Mouse (Mus musculus): ENCODE measurements at regions not wholly inside any gene's neighbourhood (a gene's known extent, or its start where the extent isn't known, plus 50 kb on each side); places are given as distances from the start of the nearest gene placed in this dataset.

- Histone ChIP-seq H3ac (ENCODE audit: control insufficient read depth, insufficient read length, low read depth) (no peak overlapping the region), H3K36me3 (ENCODE audit: control insufficient read depth, insufficient read depth) (peaks cover 4% of the 10 kb centered on the region), H3K27me3 (ENCODE audit: control insufficient read depth, insufficient read depth, insufficient read length) (no peaks in the 10 kb centered on the region), H3K79me3 (ENCODE audit: low read depth) (peaks cover 53% of the 10 kb centered on the region), H3K79me2 (ENCODE audit: control insufficient read depth, insufficient read depth) (peaks cover 99% of the 10 kb centered on the region), H3K4me3 (ENCODE audit: insufficient read depth, poor library complexity, severe bottlenecking) (no peak overlapping the region)
- TF ChIP-seq MAX (IDR thresholded peaks at IDR 0.05) = no peak
- TF ChIP-seq FOSL1 (IDR thresholded peaks at IDR 0.05; ENCODE audit: insufficient read depth, low read length, poor library complexity, severe bottlenecking) = no peak
- TF ChIP-seq MYOG (IDR thresholded peaks at IDR 0.05; ENCODE audit: control insufficient read depth, extremely low read depth, insufficient read length) = no peak
- TF ChIP-seq CEBPB (IDR thresholded peaks at IDR 0.05; ENCODE audit: low read depth) = no peak
- no peak for TF ChIP-seq MYOD1 (IDR thresholded peaks at IDR 0.05; ENCODE audit: control insufficient read depth, insufficient read length, low read depth)
- TF ChIP-seq CTCF (IDR thresholded peaks at IDR 0.05; ENCODE audit: control insufficient read depth, insufficient read depth, insufficient read length) = no peak
- TF ChIP-seq USF1 (IDR thresholded peaks at IDR 0.05; ENCODE audit: low read depth) = no peak
Observed at GRCm38 (mm10) chr2:128386846-128387621, 204.0 kb upstream of the Spdye4c start.

DNA sequence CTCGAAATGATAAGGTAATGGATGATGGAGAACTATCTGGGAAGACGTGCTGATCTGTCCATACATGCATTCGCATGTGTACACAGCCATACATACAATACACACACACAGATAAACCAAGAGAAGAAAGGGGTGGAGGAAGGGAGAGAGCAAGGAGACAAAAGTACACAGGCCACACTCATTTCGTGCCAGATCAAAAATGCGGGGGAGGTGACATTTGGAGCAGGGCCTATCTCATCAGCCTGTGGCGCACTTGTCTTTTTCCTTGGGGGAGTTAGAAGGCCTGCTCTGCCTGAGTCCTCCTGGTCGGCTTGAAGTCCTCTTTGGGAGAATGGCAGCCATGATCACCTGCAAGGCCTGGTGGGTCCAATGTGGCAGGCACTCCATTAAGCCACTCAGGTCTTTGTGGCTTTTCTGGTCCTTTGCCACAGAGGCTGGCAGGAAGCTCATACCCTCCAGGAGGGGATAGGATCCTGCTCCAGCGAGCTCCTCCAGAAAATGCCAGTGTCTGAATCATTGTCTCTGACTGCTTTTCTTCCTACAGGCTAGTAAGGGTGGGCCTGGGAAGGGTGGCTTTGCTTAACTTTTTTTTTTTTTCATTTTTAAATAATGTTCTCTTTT lies 203.0 kb upstream of the Spdye4c start:
- Histone ChIP-seq H3K79me3 (ENCODE audit: low read depth) (peaks cover 55% of the 10 kb centered on the region), H3ac (ENCODE audit: control insufficient read depth, insufficient read length, low read depth) (no peak overlapping the region), H3K79me2 (ENCODE audit: control insufficient read depth, insufficient read depth) (peaks cover 99% of the 10 kb centered on the region), H3K27me3 (ENCODE audit: control insufficient read depth, insufficient read depth, insufficient read length) (no peaks in the 10 kb centered on the region), H3K4me3 (ENCODE audit: insufficient read depth, poor library complexity, severe bottlenecking) (no peak overlapping the region), H3K36me3 (ENCODE audit: control insufficient read depth, insufficient read depth) (peaks cover 4% of the 10 kb centered on the region)
- TF ChIP-seq FOSL1 (IDR thresholded peaks at IDR 0.05; ENCODE audit: insufficient read depth, low read length, poor library complexity, severe bottlenecking) (no peak), MAX (IDR thresholded peaks at IDR 0.05) (no peak), CTCF (IDR thresholded peaks at IDR 0.05; ENCODE audit: control insufficient read depth, insufficient read depth, insufficient read length) (no peak), USF1 (IDR thresholded peaks at IDR 0.05; ENCODE audit: low read depth) (no peak), MYOG (IDR thresholded peaks at IDR 0.05; ENCODE audit: control insufficient read depth, extremely low read depth, insufficient read length) (no peak), MYOD1 (IDR thresholded peaks at IDR 0.05; ENCODE audit: control insufficient read depth, insufficient read length, low read depth) (no peak), CEBPB (IDR thresholded peaks at IDR 0.05; ENCODE audit: low read depth) (no peak)

DNA sequence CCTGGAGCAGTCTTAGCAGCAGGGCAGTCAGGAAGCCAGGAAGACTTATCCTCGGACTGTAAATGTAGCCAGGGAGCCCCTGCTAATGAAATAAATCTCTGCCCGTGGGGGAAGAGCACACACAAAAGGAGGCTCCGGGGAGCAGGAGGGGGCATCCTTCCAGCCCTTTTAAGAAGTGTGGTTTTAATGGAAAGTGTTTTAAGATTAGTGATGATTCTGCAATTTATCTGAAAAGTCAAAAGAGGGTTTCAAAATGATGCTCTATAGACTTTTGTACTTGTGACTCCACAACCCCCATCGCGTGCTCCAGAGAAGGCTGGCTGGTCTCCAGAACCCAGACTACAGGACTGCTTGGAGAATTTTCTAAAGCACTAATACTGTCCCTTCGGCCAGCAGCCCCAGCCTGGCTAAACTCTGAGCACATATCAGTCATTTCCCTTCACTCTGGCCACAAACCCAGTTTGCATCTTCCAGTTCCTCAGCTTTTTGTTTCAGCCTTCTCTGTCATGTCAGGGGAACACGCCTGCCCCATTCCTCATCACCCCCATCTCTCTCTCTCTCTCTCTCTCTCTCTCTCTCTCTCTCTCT lies 202.0 kb upstream of the Spdye4c start:
- H3K4me3 ChIP-seq (ENCODE audit: insufficient read depth, poor library complexity, severe bottlenecking) = no peak overlapping the region
- TF ChIP-seq MYOD1 (IDR thresholded peaks at IDR 0.05; ENCODE audit: control insufficient read depth, insufficient read length, low read depth) (no peak), FOSL1 (IDR thresholded peaks at IDR 0.05; ENCODE audit: insufficient read depth, low read length, poor library complexity, severe bottlenecking) (no peak), MYOG (IDR thresholded peaks at IDR 0.05; ENCODE audit: control insufficient read depth, extremely low read depth, insufficient read length) (no peak), CTCF (IDR thresholded peaks at IDR 0.05; ENCODE audit: control insufficient read depth, insufficient read depth, insufficient read length) (no peak), MAX (IDR thresholded peaks at IDR 0.05) (no peak), USF1 (IDR thresholded peaks at IDR 0.05; ENCODE audit: low read depth) (no peak), CEBPB (IDR thresholded peaks at IDR 0.05; ENCODE audit: low read depth) (no peak)
- no peak overlapping the region for H3ac ChIP-seq (ENCODE audit: control insufficient read depth, insufficient read length, low read depth)
- H3K27me3 ChIP-seq (ENCODE audit: control insufficient read depth, insufficient read depth, insufficient read length) = no peaks in the 10 kb centered on the region
- H3K36me3 ChIP-seq (ENCODE audit: control insufficient read depth, insufficient read depth) = peaks cover 4% of the 10 kb centered on the region
- H3K79me2 ChIP-seq (ENCODE audit: control insufficient read depth, insufficient read depth) = peaks cover 99% of the 10 kb centered on the region
- peaks cover 61% of the 10 kb centered on the region for H3K79me3 ChIP-seq (ENCODE audit: low read depth)

GRCm38 (mm10) chr2:128392344-128392743 lies 198.7 kb upstream of the Spdye4c start:
- H3K79me3 ChIP-seq (ENCODE audit: low read depth) = peaks cover 63% of the 10 kb centered on the region
- no peak overlapping the region for H3ac ChIP-seq (ENCODE audit: control insufficient read depth, insufficient read length, low read depth)
- H3K79me2 ChIP-seq (ENCODE audit: control insufficient read depth, insufficient read depth) = peaks cover 93% of the 10 kb centered on the region
- H3K4me3 ChIP-seq (ENCODE audit: insufficient read depth, poor library complexity, severe bottlenecking) = no peak overlapping the region
- TF ChIP-seq CTCF (IDR thresholded peaks at IDR 0.05; ENCODE audit: control insufficient read depth, insufficient read depth, insufficient read length) (no peak), FOSL1 (IDR thresholded peaks at IDR 0.05; ENCODE audit: insufficient read depth, low read length, poor library complexity, severe bottlenecking) (no peak), MYOG (IDR thresholded peaks at IDR 0.05; ENCODE audit: control insufficient read depth, extremely low read depth, insufficient read length) (no peak)
- H3K36me3 ChIP-seq (ENCODE audit: control insufficient read depth, insufficient read depth) = peaks cover 4% of the 10 kb centered on the region
- no peaks in the 10 kb centered on the region for H3K27me3 ChIP-seq (ENCODE audit: control insufficient read depth, insufficient read depth, insufficient read length)

GRCm38 (mm10) chr2:128393401-128393800 lies 197.6 kb upstream of the Spdye4c start:
- Histone ChIP-seq H3K79me2 (ENCODE audit: control insufficient read depth, insufficient read depth) (peaks cover 93% of the 10 kb centered on the region), H3K27me3 (ENCODE audit: control insufficient read depth, insufficient read depth, insufficient read length) (no peaks in the 10 kb centered on the region), H3K79me3 (ENCODE audit: low read depth) (peaks cover 59% of the 10 kb centered on the region), H3ac (ENCODE audit: control insufficient read depth, insufficient read length, low read depth) (no peak overlapping the region), H3K36me3 (ENCODE audit: control insufficient read depth, insufficient read depth) (peaks cover 4% of the 10 kb centered on the region), H3K4me3 (ENCODE audit: insufficient read depth, poor library complexity, severe bottlenecking) (no peak overlapping the region)
- no peak for TF ChIP-seq CTCF (IDR thresholded peaks at IDR 0.05; ENCODE audit: control insufficient read depth, insufficient read depth, insufficient read length)
- no peak for TF ChIP-seq USF1 (IDR thresholded peaks at IDR 0.05; ENCODE audit: low read depth)
- no peak for TF ChIP-seq MYOD1 (IDR thresholded peaks at IDR 0.05; ENCODE audit: control insufficient read depth, insufficient read length, low read depth)
- TF ChIP-seq MAX (IDR thresholded peaks at IDR 0.05) = no peak
- no peak for TF ChIP-seq FOSL1 (IDR thresholded peaks at IDR 0.05; ENCODE audit: insufficient read depth, low read length, poor library complexity, severe bottlenecking)
- TF ChIP-seq MYOG (IDR thresholded peaks at IDR 0.05; ENCODE audit: control insufficient read depth, extremely low read depth, insufficient read length) = no peak
- no peak for TF ChIP-seq CEBPB (IDR thresholded peaks at IDR 0.05; ENCODE audit: low read depth)

Data from C2C12 (cell line).